Mouse (Mus musculus): ENCODE data around the gene Pdzd2.

- no peak for TF ChIP-seq POLR2A (IDR thresholded peaks at IDR 0.05; ENCODE audit: low read depth, low read length)
- no peak for TF ChIP-seq CTCF (IDR thresholded peaks at IDR 0.05; ENCODE audit: extremely low read depth, insufficient read length, insufficient replicate concordance, low read depth, low read length)
Measured at GRCm38 (mm10) chr15:12634921-12635320, 104.8 kb downstream of the Pdzd2 start.
